Mouse (Mus musculus) intestine, postnatal 0 days (tissue): Measurements from ENCODE around the gene Olfr933. TPM values are rescaled to one million over a fixed set of nuclear protein-coding genes. Genes with fewer than 3 reads are reported as not detected.

Experiments used
- ATAC-seq: fragments of 200-750 bp; cut with Nextera tagmentation; 2 replicates; pipeline ENCODE4 v1.8.0; 2017; ENCODE audit warnings: mild to moderate bottlenecking, moderate TSS enrichment, moderate library complexity
- H3K27ac ChIP-seq: fragments of 300-500 bp; sonication (generic); 2 replicates; pipeline ENCODE4 v1.5.1; 2014; ENCODE audit warnings: mild to moderate bottlenecking, low read depth, low read length, moderate library complexity
- H3K27me3 ChIP-seq: fragments of 300-500 bp; sonication (generic); replicated peaks from 2 replicates; pipeline ENCODE4 v1.6.1; 2014; ENCODE audit warnings: low read length, mixed read lengths; ENCODE audit not compliant: control insufficient read depth, insufficient read depth
- H3K36me3 ChIP-seq: fragments of 300-500 bp; sonication (generic); 2 replicates; pipeline ENCODE4 v1.6.1; 2014; ENCODE audit warnings: mild to moderate bottlenecking, moderate library complexity; ENCODE audit not compliant: control insufficient read depth, insufficient read depth
- H3K4me1 ChIP-seq: fragments of 300-500 bp; sonication (generic); replicated peaks from 2 replicates; pipeline ENCODE4 v1.6.1; 2014; ENCODE audit warnings: antibody characterized with exemption, low read length, mixed read lengths; ENCODE audit not compliant: control insufficient read depth, insufficient read depth
- H3K4me2 ChIP-seq: fragments of 300-500 bp; sonication (generic); replicated peaks from 2 replicates; pipeline ENCODE4 v1.6.1; 2014; ENCODE audit warnings: low read depth, mild to moderate bottlenecking, moderate library complexity
- H3K4me3 ChIP-seq: fragments of 300-500 bp; sonication (generic); 2 replicates; pipeline ENCODE4 v1.5.1; 2014; ENCODE audit warnings: low read depth, low read length
- H3K9ac ChIP-seq: fragments of 300-500 bp; sonication (generic); 2 replicates; pipeline ENCODE4 v1.6.1; 2014; ENCODE audit warnings: mild to moderate bottlenecking, low read depth, low read length
- H3K9me3 ChIP-seq: fragments of 300-500 bp; sonication (generic); 2 replicates; pipeline ENCODE4 v1.6.1; 2016; ENCODE audit warnings: mixed run types; ENCODE audit not compliant: control insufficient read depth
- CTCF ChIP-seq: sonication (generic); IDR thresholded peaks from 2 replicates; pipeline ENCODE4 v1.5.1; 2016; ENCODE audit warnings: low read depth, mild to moderate bottlenecking, control low read depth, antibody characterized with exemption, moderate library complexity
- whole genome bisulfite sequencing: fragments of 180-500 bp; shearing (Covaris S2); extraction: QIAGEN DNeasy Blood & Tissue Kit; methylation state at CpG from one replicate; pipeline ENCODE4 v1.1.7; 2014; 5-methylcytosine and 5-hydroxymethylcytosine counted together
- polyA plus RNA-seq: library from polyadenylated mRNA; unstranded; fragments of >200 nt; fragmentation: Nextera tagmentation; extraction: Ambion mirVana; gene quantifications from 2 replicates; pipeline ENCODE4 v1.2.1, GENCODE M21; 2015

Olfr933 gene
- polyA plus RNA-seq: not detected in 2 replicates

- no peaks in the 10 kb centered on the region for H3K27me3 ChIP-seq
- no peak within 1 kb of the TSS for H3K9ac ChIP-seq
- H3K4me1 ChIP-seq: no peaks in the 10 kb centered on the region
- H3K4me3 ChIP-seq: no peak within 1 kb of the TSS
- no peak within 1 kb of the TSS for H3K27ac ChIP-seq
- no peak for TF ChIP-seq CTCF
- H3K36me3 ChIP-seq: no peaks in the 10 kb centered on the region
- no peak for ATAC-seq
- WGBS: 77% methylated on average over 4 of the region's 4 CpGs
- H3K4me2 ChIP-seq: no peak within 1 kb of the TSS
- H3K9me3 ChIP-seq: no peaks in the 10 kb centered on the region
These were observed at the start of gene Olfr933 for GRCm38 (mm10) chr9:38972013-38972412. Olfr933 (plus strand) TSS chr9:38972313.

DNA sequence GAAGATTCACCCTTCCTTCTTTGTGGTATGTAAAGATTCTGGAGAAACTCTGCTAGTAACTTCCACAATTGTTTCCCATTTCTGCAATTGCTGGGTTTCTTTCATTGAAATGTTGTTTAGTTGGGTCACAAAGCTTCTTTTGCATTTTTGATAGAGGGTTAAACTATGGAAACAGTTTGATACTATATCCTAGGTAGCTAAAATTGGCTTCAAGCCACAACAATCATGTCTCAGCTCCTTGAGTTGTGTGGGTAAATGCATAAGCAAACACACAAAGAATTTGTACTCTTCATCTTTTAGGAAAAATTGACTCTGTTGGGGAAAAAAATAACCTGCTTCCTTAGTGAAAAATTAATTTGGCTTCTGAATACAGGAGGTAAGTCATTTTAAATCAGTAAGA lies 42.6 kb upstream of the Olfr933 start, which contains the start of gene Olfr930:
Olfr930 (plus strand) TSS at position 301 of the 400 bp plus-strand sequence.
- Histone ChIP-seq H3K9me3 (no peaks in the 10 kb centered on the region), H3K4me3 (no peak within 1 kb of the TSS), H3K9ac (no peak within 1 kb of the TSS), H3K4me2 (no peak within 1 kb of the TSS), H3K36me3 (no peaks in the 10 kb centered on the region), H3K4me1 (no peaks in the 10 kb centered on the region), H3K27me3 (no peaks in the 10 kb centered on the region), H3K27ac (no peak within 1 kb of the TSS)
- ATAC-seq: no peak
- no peak for TF ChIP-seq CTCF

- H3K9me3 ChIP-seq: no peaks in the 10 kb centered on the region
- H3K4me3 ChIP-seq: no peak overlapping the region
- no peak for TF ChIP-seq CTCF
- H3K4me2 ChIP-seq: 0 out of 2 replicates have a peak overlapping the region, but pooled peaks have one; percentile 31
- no peak for ATAC-seq
- H3K4me1 ChIP-seq: no peaks in the 10 kb centered on the region
- H3K27ac ChIP-seq: no peak overlapping the region
- 43% methylated on average over 7 of the region's 7 CpGs for WGBS
- H3K27me3 ChIP-seq: no peaks in the 10 kb centered on the region
- H3K9ac ChIP-seq: no peak overlapping the region
- H3K36me3 ChIP-seq: no peaks in the 10 kb centered on the region
These were observed 18.6 kb upstream of the Olfr933 start for GRCm38 (mm10) chr9:38953401-38954123.

- no peaks in the 10 kb centered on the region for H3K27me3 ChIP-seq
- no peak overlapping the region for H3K9ac ChIP-seq
- WGBS: 74% methylated on average over 4 of the region's 4 CpGs
- H3K4me2 ChIP-seq: 0 out of 2 replicates have a peak overlapping the region, but pooled peaks have one; percentile 31
- H3K4me3 ChIP-seq: no peak overlapping the region
- peak; percentile 44; the same call in 1 of the 2 replicates for TF ChIP-seq CTCF
- no peak overlapping the region for H3K27ac ChIP-seq
- H3K36me3 ChIP-seq: no peaks in the 10 kb centered on the region
- no peak for ATAC-seq
- H3K4me1 ChIP-seq: no peaks in the 10 kb centered on the region
- no peaks in the 10 kb centered on the region for H3K9me3 ChIP-seq
These were observed 18.0 kb upstream of the Olfr933 start for GRCm38 (mm10) chr9:38954124-38954416.

DNA sequence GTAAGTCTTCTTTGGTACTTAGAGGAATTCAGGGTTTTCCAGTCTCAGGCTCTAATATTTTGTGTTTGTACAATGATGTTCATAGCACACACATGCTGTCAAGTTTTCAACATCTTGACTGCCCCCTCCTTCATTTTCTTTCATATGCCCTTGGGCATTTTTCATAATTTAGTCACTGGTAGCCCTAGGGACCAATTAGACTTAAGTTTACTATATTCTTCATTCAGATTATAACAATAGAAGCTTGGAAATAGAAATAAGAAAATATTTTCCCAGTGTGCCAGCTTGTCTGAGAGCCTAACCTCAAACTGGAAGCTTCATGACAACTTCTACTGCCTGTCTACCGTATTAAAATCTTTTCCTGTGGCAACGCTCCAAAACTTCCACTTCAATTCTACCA lies 16.1 kb downstream of the Olfr933 start, which contains the start of gene Olfr934:
Olfr934 (minus strand) TSS at position 101 of the 400 bp plus-strand sequence.
- WGBS: 86% methylated on average over 2 of the region's 2 CpGs
- TF ChIP-seq CTCF: no peak
- Histone ChIP-seq H3K4me1 (no peaks in the 10 kb centered on the region), H3K27me3 (no peaks in the 10 kb centered on the region), H3K27ac (no peak within 1 kb of the TSS), H3K4me3 (no peak within 1 kb of the TSS), H3K9me3 (no peaks in the 10 kb centered on the region), H3K4me2 (no peak within 1 kb of the TSS), H3K36me3 (no peaks in the 10 kb centered on the region), H3K9ac (no peak within 1 kb of the TSS)
- no peak for ATAC-seq

GRCm38 (mm10) chr9:38999583-38999982 lies 27.5 kb downstream of the Olfr933 start, which contains the start of gene Olfr935:
Olfr935 (minus strand) TSS chr9:38999683.
- no peaks in the 10 kb centered on the region for H3K4me1 ChIP-seq
- no peak within 1 kb of the TSS for H3K27ac ChIP-seq
- TF ChIP-seq CTCF: no peak
- ATAC-seq: no peak
- no peaks in the 10 kb centered on the region for H3K36me3 ChIP-seq
- H3K4me2 ChIP-seq: no peak within 1 kb of the TSS
- 70% methylated on average over 2 of the region's 2 CpGs for WGBS
- no peaks in the 10 kb centered on the region for H3K27me3 ChIP-seq
- H3K4me3 ChIP-seq: no peak within 1 kb of the TSS
- no peaks in the 10 kb centered on the region for H3K9me3 ChIP-seq
- no peak within 1 kb of the TSS for H3K9ac ChIP-seq
